Mouse (Mus musculus) cortical plate, adult 2 months (tissue): ENCODE results near the gene Fut8.

Experiments used
- CTCF ChIP-seq: fragments of 200-500 bp; IDR thresholded peaks from 2 replicates; pipeline ENCODE4 v1.5.1; 2011; ENCODE audit warnings: mild to moderate bottlenecking, control low read depth, low read length; ENCODE audit not compliant: insufficient read depth; ENCODE audit errors: extremely low read depth
- POLR2A ChIP-seq: fragments of 200-500 bp; IDR thresholded peaks from 2 replicates; pipeline ENCODE4 v1.6.1; 2011; ENCODE audit warnings: mild to moderate bottlenecking, low read length, control low read depth; ENCODE audit not compliant: insufficient read depth; ENCODE audit errors: extremely low read depth

GRCm38 (mm10) chr12:77501466-77502240, 263.7 kb downstream of the Fut8 start:
- TF ChIP-seq CTCF (no peak), POLR2A (no peak)
